Mouse (Mus musculus): Measurements from ENCODE around the gene Slc6a12. TPM values are rescaled to one million over a fixed set of nuclear protein-coding genes. Genes with fewer than 3 reads are reported as not detected.

Gene Slc6a12
- polyA plus RNA-seq (2015; fragmentation: Nextera tagmentation; extraction: Ambion mirVana), result 0.72 and 1.4 TPM in 2 replicates

DNA sequence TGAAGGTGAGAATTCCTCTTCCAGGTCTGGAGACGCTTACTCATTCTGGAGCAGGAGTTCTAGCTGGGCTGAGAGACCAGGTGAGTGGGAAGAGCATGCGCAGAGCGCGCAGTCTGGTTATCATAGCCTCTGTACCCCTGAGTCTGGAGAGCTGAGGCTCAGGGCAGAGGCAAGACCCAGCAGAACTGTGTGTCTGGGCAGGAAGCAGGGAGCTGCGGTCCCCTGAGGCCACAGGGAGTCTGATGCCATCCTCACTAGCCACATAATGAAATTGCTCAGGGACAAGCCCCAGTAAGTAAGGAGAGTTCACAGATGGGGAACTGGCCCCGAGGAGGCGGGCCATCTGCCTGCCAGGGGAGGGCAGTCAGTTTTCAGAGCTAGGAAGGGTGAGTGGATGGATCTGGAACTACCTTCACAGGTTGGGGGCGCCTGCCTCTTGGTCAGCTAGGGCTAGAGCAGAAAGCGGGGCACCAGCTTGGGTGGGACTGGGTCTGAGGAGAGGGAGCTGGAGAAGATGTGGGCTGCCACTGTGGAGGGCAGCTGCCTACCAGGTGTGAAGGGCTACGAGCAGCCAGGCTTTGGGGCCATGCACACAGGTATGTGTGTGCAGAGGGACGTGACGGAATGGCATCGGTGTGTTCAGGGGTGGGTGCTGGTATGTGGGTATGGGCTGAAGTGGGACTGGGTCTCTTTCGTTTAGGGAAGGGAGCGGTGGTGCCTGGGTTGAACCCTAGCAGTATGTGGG is at the start of gene Slc6a12:
Gene Slc6a12 (plus strand): TSS at position 51 of the 745 bp plus-strand sequence.

DNA sequence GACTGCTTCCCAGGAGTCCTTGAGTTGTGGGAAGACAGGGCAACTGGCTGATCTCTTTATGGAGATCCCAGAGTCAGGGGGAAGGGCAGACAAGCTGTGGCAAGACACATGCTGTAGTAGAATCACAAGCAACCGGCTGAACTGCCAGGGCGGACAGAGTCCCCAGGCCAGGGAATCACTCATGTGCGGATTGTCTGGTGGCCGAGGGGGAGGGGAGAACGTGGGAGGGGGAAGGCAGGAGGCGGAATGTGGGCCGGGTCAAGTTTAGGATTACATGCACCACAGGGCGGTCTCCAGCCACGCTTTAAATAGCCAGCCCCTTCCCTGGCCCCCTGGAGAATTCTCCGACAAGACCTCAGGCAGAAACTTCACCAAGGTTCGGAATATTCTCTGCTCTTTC is 42.9 kb upstream of the Slc6a12 start, which contains the start of gene Slc6a13:
Gene Slc6a13 (plus strand): TSS at position 274 of the 400 bp plus-strand sequence.

Small RNA genes within 50 kb of the gene (microRNA-seq; reads per million reads assigned to microRNA genes)
- not detected for gene Gm24855 (ENCODE audit: borderline replicate concordance, insufficient number of aligned reads)

Other genes starting within 250 kb of the Slc6a12 start
- gene Mical3, start 212.1 kb upstream of the Slc6a12 start, polyA plus RNA-seq (2015; fragmentation: Nextera tagmentation; extraction: Ambion mirVana), result 6.7 and 8.1 TPM in 2 replicates
- 4.0 and 5.6 TPM in 2 replicates for gene Pex26, start 159.4 kb upstream of the Slc6a12 start, polyA plus RNA-seq (2015; fragmentation: Nextera tagmentation; extraction: Ambion mirVana)
- 1.3 and 2.5 TPM in 2 replicates for gene Tuba8, start 132.4 kb upstream of the Slc6a12 start, polyA plus RNA-seq (2015; fragmentation: Nextera tagmentation; extraction: Ambion mirVana)
- 8.4 and 11.6 TPM in 2 replicates for gene Usp18, start 97.2 kb upstream of the Slc6a12 start, polyA plus RNA-seq (2015; fragmentation: Nextera tagmentation; extraction: Ambion mirVana)
- gene Slc6a13, start 42.8 kb upstream of the Slc6a12 start, polyA plus RNA-seq (2015; fragmentation: Nextera tagmentation; extraction: Ambion mirVana), result 2.7 and 3.7 TPM in 2 replicates
- 0.90 and 1.4 TPM in 2 replicates for gene Iqsec3, start 130.6 kb downstream of the Slc6a12 start, polyA plus RNA-seq (2015; fragmentation: Nextera tagmentation; extraction: Ambion mirVana)

Data from adrenal gland, postnatal 0 days (tissue).